20 mouse cellular contexts compared by ENCODE assay signal in genomic region chr6:87525126-87525525, GRCm38 (mm10).
"Had no signal": no experiment of that assay in that cellular context is flagged by ENCODE, and none has a peak within 500 bp of the region (broad histone marks: within the 10 kb centered on the region; RNA-seq: fewer than 3 reads in every experiment).

No protein-coding gene starts in this region.

- ATAC-seq: intestine, postnatal 0 days had no signal

- DNase-seq: kidney, adult 2 months; kidney, postnatal 36 days; left cerebral cortex, postnatal 4 days; lung, postnatal 10 days; midbrain, embryonic 14.5 days; retina, postnatal 1 day; right cerebral cortex, postnatal 25 days; spleen, adult 18-20 months; thymus, postnatal 25 days had no signal

- H3K4me3 ChIP-seq: limb, embryonic 12.5 days; limb, embryonic 15.5 days; lung, embryonic 15.5 days; midbrain, embryonic 10.5 days; myocyte; neural tube, embryonic 13.5 days; stomach, embryonic 15.5 days had no signal

- H3K4me1 ChIP-seq: limb, embryonic 12.5 days; limb, embryonic 15.5 days; lung, embryonic 15.5 days; neural tube, embryonic 13.5 days; stomach, embryonic 15.5 days had no signal

- H3K27ac ChIP-seq: kidney, postnatal 0 days; limb, embryonic 12.5 days; limb, embryonic 15.5 days; liver, embryonic 14.5 days; lung, embryonic 15.5 days; macrophage; midbrain, embryonic 10.5 days; neural tube, embryonic 13.5 days; stomach, embryonic 15.5 days had no signal
